Mouse (Mus musculus): ENCODE data around the gene Ppat. TPM values are rescaled to one million over a fixed set of nuclear protein-coding genes. Genes with fewer than 3 reads are reported as not detected.

The Ppat gene
- polyA plus RNA-seq, 1 experiment from 2014 or later = 73.0 TPM

DNA sequence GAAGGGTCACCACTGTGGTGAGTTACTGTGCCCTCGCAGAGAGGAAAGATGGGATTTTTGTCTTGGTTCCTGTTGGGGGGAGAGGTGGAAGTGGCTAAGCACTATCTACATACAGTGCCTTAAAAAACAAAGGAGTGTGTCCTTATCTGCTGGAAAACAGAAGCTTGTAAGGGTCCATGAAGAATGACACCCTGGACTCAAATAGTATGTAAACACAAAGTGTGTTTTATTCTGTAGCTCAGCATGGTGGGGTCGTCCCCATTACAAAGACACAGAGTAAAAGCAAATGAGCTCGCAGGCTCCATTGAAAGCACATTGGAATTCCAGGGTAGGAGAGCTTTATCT lies 45.3 kb downstream of the Ppat start:
- ATAC-seq (replicated peaks; ENCODE audit: low FRiP score) (peak; percentile 15), DNase-seq (ENCODE audit: low spot score) (no peak)
- peak overlapping the region; percentile 73 for H3K27ac ChIP-seq (ENCODE audit: low read depth, low read length)
- H3K9ac ChIP-seq (ENCODE audit: low read depth, low read length) = peak overlapping the region; percentile 76
- peak overlapping the region; percentile 91 for H3K4me2 ChIP-seq
- H3K9me3 ChIP-seq (ENCODE audit: control insufficient read depth, low read length) = no peaks in the 10 kb centered on the region
- peak overlapping the region; percentile 55 for H3K4me3 ChIP-seq (ENCODE audit: low read depth, low read length)
- 16% methylated on average over 3 of the region's 3 CpGs for WGBS
- H3K27me3 ChIP-seq (replicated peaks; ENCODE audit: control insufficient read depth, insufficient read depth, low read length) = no peaks in the 10 kb centered on the region
- peaks cover 12% of the 10 kb centered on the region for H3K4me1 ChIP-seq (replicated peaks; ENCODE audit: control insufficient read depth, insufficient read depth, low read length)
- H3K36me3 ChIP-seq (ENCODE audit: control insufficient read depth, insufficient read depth, low read length) = no peaks in the 10 kb centered on the region

DNA sequence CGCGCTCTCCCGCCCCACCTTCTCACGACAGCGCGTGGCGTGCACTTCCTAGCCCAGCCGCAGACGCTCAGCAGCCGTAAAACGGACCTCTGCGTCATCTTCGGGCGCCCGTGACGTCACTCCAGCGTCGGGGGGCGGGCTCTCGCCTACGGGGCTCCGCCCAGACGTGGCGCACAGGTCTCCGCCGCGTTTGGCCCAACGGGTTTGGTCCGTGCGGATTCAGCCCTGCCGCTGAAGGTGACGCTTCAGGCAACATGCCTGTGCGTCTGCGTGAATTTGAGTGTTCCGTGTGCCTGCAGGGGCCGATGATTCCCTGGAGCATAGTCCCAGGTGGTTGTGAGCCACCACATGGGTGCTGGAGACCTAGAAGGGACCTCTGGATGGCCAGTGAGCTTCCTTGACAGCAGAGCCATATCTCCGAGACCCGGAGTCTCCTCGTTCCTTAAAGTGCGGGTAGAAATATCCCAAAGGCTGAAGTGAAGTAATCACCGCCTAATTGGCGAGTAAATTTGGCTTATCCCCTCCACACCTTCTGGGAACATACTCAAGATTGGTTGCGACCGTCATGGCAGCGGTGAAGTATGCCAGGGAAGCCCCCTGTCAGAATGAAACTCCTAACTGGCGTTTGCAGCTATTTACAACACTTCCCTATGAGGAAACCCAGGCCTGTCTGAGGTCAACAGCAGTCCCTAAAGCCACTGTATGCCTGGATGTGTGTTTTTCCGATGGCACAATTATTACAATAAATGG lies 45.8 kb downstream of the Ppat start, which contains the start of gene Aasdh:
Gene Aasdh, minus strand, starts transcription at position 110 of the 750 bp plus-strand sequence.
- WGBS = under 1% methylated on average over 47 of the region's 47 CpGs
- Histone ChIP-seq H3K4me3 (ENCODE audit: low read depth, low read length) (peak within 1 kb of the TSS; percentile 55), H3K9me3 (ENCODE audit: control insufficient read depth, low read length) (no peaks in the 10 kb centered on the region), H3K27me3 (replicated peaks; ENCODE audit: control insufficient read depth, insufficient read depth, low read length) (no peaks in the 10 kb centered on the region), H3K27ac (ENCODE audit: low read depth, low read length) (peak within 1 kb of the TSS; percentile 73), H3K36me3 (ENCODE audit: control insufficient read depth, insufficient read depth, low read length) (no peaks in the 10 kb centered on the region), H3K9ac (ENCODE audit: low read depth, low read length) (peak within 1 kb of the TSS; percentile 76), H3K4me1 (replicated peaks; ENCODE audit: control insufficient read depth, insufficient read depth, low read length) (peaks cover 10% of the 10 kb centered on the region), H3K4me2 (peak within 1 kb of the TSS; percentile 91)
- DNase-seq (ENCODE audit: low spot score) (peak; percentile 100), ATAC-seq (replicated peaks; ENCODE audit: low FRiP score) (peak; percentile 93)

DNA sequence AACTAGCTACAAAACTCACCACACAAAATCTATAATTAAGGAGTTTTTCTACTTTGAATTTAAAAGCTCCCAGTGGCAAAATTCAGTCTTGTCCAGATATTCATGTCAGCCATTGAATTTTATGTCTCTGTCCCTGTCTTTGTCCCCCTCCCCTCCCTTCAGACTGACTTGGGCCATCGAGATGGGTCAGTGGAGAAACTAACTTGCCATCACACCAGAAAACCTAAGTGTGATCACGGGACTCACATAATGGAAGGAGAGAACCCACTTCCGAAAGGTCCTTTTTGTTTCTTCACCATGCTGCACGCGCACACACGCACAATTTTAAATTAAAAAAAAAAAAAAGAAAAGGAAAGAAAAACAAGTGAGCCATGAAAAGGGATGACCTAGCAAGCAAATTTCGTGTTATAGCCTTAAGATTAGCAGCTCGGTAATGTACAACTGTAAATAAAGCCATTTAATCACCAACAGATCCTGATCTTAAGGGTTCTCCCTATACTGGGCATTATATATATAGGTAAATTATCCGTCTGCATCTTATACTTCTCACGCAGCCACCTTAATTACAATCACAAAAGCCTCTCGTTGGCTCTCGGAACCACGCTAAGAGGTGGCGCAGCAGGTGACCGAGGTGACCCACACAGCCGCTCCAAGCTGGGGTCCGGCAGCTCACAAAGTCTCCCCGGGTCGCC lies 46.5 kb downstream of the Ppat start:
- H3K4me3 ChIP-seq (ENCODE audit: low read depth, low read length) = peak overlapping the region; percentile 55
- ATAC-seq (replicated peaks; ENCODE audit: low FRiP score) (peak; percentile 59), DNase-seq (ENCODE audit: low spot score) (no peak)
- peak overlapping the region; percentile 91 for H3K4me2 ChIP-seq
- peaks cover 10% of the 10 kb centered on the region for H3K4me1 ChIP-seq (replicated peaks; ENCODE audit: control insufficient read depth, insufficient read depth, low read length)
- WGBS = 2% methylated on average over 19 of the region's 19 CpGs
- no peaks in the 10 kb centered on the region for H3K27me3 ChIP-seq (replicated peaks; ENCODE audit: control insufficient read depth, insufficient read depth, low read length)
- H3K27ac ChIP-seq (ENCODE audit: low read depth, low read length) = peak overlapping the region; percentile 73
- H3K36me3 ChIP-seq (ENCODE audit: control insufficient read depth, insufficient read depth, low read length) = no peaks in the 10 kb centered on the region
- H3K9me3 ChIP-seq (ENCODE audit: control insufficient read depth, low read length) = no peaks in the 10 kb centered on the region
- H3K9ac ChIP-seq (ENCODE audit: low read depth, low read length) = peak overlapping the region; percentile 76

DNA sequence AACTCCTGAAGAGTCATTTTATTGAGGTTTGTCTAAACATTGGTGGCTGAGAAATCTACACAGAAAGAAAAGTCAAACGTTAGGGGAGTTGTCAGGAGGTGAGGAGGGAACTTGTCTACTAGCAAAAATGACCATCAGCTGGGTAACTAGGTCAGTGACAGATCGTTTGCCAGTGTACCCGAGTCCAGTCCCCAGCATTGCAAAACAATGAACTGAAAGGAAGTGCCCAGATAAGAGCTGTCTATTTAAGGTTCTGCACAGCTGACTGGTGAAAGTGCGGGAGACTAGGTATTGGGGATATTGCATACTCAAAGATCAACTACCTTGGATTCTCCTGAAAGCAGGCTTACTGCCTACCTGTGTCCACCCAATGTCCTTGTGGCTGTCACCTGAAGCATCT lies 49.2 kb downstream of the Ppat start:
- ATAC-seq (replicated peaks; ENCODE audit: low FRiP score) (no peak), DNase-seq (ENCODE audit: low spot score) (no peak)
- Histone ChIP-seq H3K9ac (ENCODE audit: low read depth, low read length) (no peak overlapping the region), H3K27me3 (replicated peaks; ENCODE audit: control insufficient read depth, insufficient read depth, low read length) (no peaks in the 10 kb centered on the region), H3K4me1 (replicated peaks; ENCODE audit: control insufficient read depth, insufficient read depth, low read length) (peaks cover 10% of the 10 kb centered on the region), H3K4me3 (ENCODE audit: low read depth, low read length) (no peak overlapping the region), H3K9me3 (ENCODE audit: control insufficient read depth, low read length) (no peaks in the 10 kb centered on the region), H3K27ac (ENCODE audit: low read depth, low read length) (no peak overlapping the region), H3K4me2 (no peak overlapping the region), H3K36me3 (ENCODE audit: control insufficient read depth, insufficient read depth, low read length) (no peaks in the 10 kb centered on the region; the same call in 1 of the 2 replicates)
- WGBS = 47% methylated on average over 4 of the region's 4 CpGs

DNA sequence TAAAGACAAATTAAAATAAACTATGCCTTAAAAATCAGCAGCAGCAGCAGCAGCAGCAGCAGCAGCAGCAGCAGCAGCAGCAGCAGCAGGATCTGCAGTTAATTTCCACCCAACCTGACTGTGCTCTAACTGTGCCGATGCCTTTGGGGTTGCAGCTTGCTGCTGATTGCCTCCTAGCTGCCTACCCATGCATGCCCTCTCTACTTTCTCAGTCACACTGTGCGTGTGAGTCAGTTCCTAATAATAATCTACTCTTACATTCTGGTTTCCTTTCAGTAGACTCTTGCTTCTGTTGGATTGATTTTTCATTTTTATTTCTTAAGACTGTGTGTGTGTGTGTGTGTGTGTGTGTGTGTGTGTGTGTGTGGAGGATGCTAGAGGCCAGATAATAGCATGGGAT lies 58.3 kb downstream of the Ppat start:
- Histone ChIP-seq H3K4me1 (replicated peaks; ENCODE audit: control insufficient read depth, insufficient read depth, low read length) (no peaks in the 10 kb centered on the region), H3K36me3 (ENCODE audit: control insufficient read depth, insufficient read depth, low read length) (peaks cover 6% of the 10 kb centered on the region; the same call in 1 of the 2 replicates)

DNA sequence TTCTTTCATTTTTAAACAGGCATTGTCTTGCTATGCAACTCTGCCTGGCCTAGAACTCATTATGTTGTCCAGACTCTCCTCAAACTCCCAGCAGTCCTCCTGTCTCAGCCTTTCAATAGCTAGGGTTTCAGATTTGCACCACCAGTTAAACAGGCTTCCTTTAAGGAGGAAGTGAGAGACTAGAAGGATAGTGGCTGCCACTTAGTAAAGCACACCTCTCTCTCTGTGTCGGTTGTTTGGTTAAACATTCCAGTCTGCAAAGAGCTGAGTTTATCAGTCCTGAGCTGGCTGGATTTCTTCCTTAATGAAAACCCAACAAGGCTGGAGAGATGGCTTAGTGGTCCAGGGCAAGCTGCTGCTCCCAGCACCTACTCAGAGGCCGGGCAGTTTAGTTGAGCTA lies 58.8 kb downstream of the Ppat start:
- peaks cover 6% of the 10 kb centered on the region; the same call in 1 of the 2 replicates for H3K36me3 ChIP-seq (ENCODE audit: control insufficient read depth, insufficient read depth, low read length)
- H3K4me3 ChIP-seq (ENCODE audit: low read depth, low read length) = no peak overlapping the region
- ATAC-seq (replicated peaks; ENCODE audit: low FRiP score) = no peak

More for the DNA sequence above, 58.3 kb downstream of the Ppat start:
- Histone ChIP-seq H3K9me3 (ENCODE audit: control insufficient read depth, low read length) (no peaks in the 10 kb centered on the region), H3K4me2 (no peak overlapping the region), H3K9ac (ENCODE audit: low read depth, low read length) (no peak overlapping the region), H3K27me3 (replicated peaks; ENCODE audit: control insufficient read depth, insufficient read depth, low read length) (no peaks in the 10 kb centered on the region), H3K27ac (ENCODE audit: low read depth, low read length) (no peak overlapping the region), H3K4me3 (ENCODE audit: low read depth, low read length) (no peak overlapping the region)
- no peak for ATAC-seq (replicated peaks; ENCODE audit: low FRiP score)
- 82% methylated on average over 2 of the region's 2 CpGs for WGBS
- DNase-seq (ENCODE audit: low spot score) = no peak

DNA sequence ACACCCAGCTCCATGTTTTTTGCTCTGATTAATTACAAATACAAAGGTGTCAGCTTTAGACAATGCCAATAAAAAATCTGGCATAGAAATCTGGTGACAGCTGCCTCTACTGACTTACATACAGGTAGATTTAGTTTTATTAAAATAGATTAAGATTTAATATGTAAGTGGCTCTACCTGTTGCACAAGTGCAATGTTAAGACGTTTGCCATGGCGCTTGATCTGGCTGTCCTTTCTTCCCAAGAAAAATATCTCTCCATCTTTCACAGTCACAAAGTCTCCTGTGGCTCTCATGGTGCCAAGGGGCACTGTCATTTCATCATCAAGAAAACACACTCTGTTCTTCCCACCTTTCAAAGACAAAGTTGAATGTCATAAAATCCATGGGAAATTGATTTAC lies 64.4 kb downstream of the Ppat start:
- H3K27me3 ChIP-seq (replicated peaks; ENCODE audit: control insufficient read depth, insufficient read depth, low read length) = no peaks in the 10 kb centered on the region
- ATAC-seq (replicated peaks; ENCODE audit: low FRiP score) (no peak), DNase-seq (ENCODE audit: low spot score) (no peak)
- WGBS = 96% methylated on average over 2 of the region's 2 CpGs
- H3K9ac ChIP-seq (ENCODE audit: low read depth, low read length) = no peak overlapping the region
- no peak overlapping the region for H3K4me3 ChIP-seq (ENCODE audit: low read depth, low read length)
- H3K4me2 ChIP-seq = no peak overlapping the region
- H3K36me3 ChIP-seq (ENCODE audit: control insufficient read depth, insufficient read depth, low read length) = peaks cover 22% of the 10 kb centered on the region
- H3K4me1 ChIP-seq (replicated peaks; ENCODE audit: control insufficient read depth, insufficient read depth, low read length) = no peaks in the 10 kb centered on the region
- H3K9me3 ChIP-seq (ENCODE audit: control insufficient read depth, low read length) = no peaks in the 10 kb centered on the region
- H3K27ac ChIP-seq (ENCODE audit: low read depth, low read length) = no peak overlapping the region

More for the DNA sequence above, 58.8 kb downstream of the Ppat start:
- WGBS = 57% methylated on average over 2 of the region's 2 CpGs
- DNase-seq (ENCODE audit: low spot score) = no peak
- no peak overlapping the region for H3K27ac ChIP-seq (ENCODE audit: low read depth, low read length)
- no peak overlapping the region for H3K9ac ChIP-seq (ENCODE audit: low read depth, low read length)
- no peaks in the 10 kb centered on the region for H3K9me3 ChIP-seq (ENCODE audit: control insufficient read depth, low read length)
- H3K27me3 ChIP-seq (replicated peaks; ENCODE audit: control insufficient read depth, insufficient read depth, low read length) = no peaks in the 10 kb centered on the region
- H3K4me2 ChIP-seq = no peak overlapping the region
- no peaks in the 10 kb centered on the region for H3K4me1 ChIP-seq (replicated peaks; ENCODE audit: control insufficient read depth, insufficient read depth, low read length)

DNA sequence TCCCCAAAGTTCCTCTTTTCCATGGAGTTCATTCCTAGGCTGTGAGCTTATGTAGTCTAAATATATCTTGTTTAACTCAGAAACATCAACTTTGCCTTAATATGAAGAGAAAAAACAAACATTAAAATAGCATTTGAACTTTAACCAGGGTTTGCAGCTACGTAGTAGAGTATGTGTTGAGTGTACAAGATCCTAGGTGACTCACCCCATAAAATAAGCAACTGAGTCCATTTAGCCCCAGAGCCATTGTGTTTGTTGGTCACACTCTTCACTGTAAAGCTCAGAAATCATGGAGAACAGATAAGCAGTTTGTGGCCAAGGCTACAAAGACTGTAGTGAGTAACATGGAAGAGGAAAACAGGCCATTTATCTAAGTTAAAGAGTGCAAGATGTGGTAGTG lies 67.3 kb downstream of the Ppat start:
- Histone ChIP-seq H3K4me2 (no peak overlapping the region), H3K4me1 (replicated peaks; ENCODE audit: control insufficient read depth, insufficient read depth, low read length) (no peaks in the 10 kb centered on the region), H3K36me3 (ENCODE audit: control insufficient read depth, insufficient read depth, low read length) (peaks cover 16% of the 10 kb centered on the region), H3K9ac (ENCODE audit: low read depth, low read length) (no peak overlapping the region), H3K9me3 (ENCODE audit: control insufficient read depth, low read length) (no peaks in the 10 kb centered on the region), H3K27me3 (replicated peaks; ENCODE audit: control insufficient read depth, insufficient read depth, low read length) (no peaks in the 10 kb centered on the region), H3K27ac (ENCODE audit: low read depth, low read length) (no peak overlapping the region), H3K4me3 (ENCODE audit: low read depth, low read length) (no peak overlapping the region)
- DNase-seq (ENCODE audit: low spot score) = no peak
- no peak for ATAC-seq (replicated peaks; ENCODE audit: low FRiP score)
- WGBS = 93% methylated on average over 1 of the region's 1 CpGs

Measured in liver, embryonic 11.5 days (tissue).